Mouse (Mus musculus): ENCODE results near the gene Palld. TPM values are rescaled to one million over a fixed set of nuclear protein-coding genes. Genes with fewer than 3 reads are reported as not detected.

Palld gene
- polyA plus RNA-seq, 1 experiment from 2014 or later: 166 TPM

DNA sequence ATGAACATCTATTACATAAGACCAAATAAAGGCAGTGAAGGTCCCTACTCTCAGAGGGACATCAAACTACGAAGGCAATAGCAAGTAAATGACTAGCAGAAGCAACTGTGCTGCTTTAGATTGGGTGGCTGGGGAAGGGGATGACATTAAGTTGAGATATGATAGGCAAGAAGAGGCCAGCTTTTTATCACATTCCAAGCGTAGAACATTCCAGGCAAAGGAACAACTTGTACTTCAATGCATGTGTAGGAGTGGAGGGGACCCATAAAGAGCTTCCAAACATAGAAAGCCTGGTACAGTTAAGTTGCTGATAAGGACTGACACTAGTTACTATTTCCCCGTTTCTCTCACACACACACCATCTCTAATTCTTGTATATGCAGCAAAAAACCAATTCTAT lies 221.3 kb downstream of the Palld start:
- Histone ChIP-seq H3K36me3 (peaks cover 39% of the 10 kb centered on the region), H3K4me2 (peak overlapping the region; percentile 33), H3K9me3 (no peaks in the 10 kb centered on the region), H3K4me3 (no peak overlapping the region), H3K27me3 (replicated peaks) (no peaks in the 10 kb centered on the region), H3K9ac (no peak overlapping the region), H3K4me1 (peaks cover 74% of the 10 kb centered on the region), H3K27ac (replicated peaks) (peak overlapping the region; percentile 79)
- peak; percentile 54; the same call in 1 of the 2 replicates for ATAC-seq (ENCODE audit: extremely low read depth, insufficient number of reproducible peaks, low FRiP score, low TSS enrichment)
- WGBS: 23% methylated on average over 3 of the region's 3 CpGs

DNA sequence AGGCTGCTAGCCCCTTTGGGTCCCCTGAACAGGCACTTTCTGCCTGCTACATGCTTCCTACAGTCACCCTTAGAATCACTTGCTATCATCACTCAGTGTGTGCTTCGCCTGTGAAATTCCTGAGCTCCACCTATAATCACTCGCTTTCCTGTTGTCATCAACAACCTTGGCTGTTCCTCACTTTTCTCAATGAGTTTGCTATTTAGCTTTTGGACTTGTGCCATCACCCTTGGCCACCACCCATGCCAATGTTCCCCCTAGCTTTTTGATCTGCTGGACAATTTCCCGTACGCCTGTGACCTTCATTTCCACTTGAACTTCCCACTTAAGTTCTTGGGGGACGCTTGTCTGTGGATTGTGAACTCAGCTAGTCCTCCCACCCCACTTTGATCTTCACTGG lies 225.3 kb downstream of the Palld start:
- H3K36me3 ChIP-seq: peaks cover 25% of the 10 kb centered on the region
- H3K4me1 ChIP-seq: peaks cover 76% of the 10 kb centered on the region
- H3K9ac ChIP-seq: no peak overlapping the region
- ATAC-seq (ENCODE audit: extremely low read depth, insufficient number of reproducible peaks, low FRiP score, low TSS enrichment): no peak
- peak overlapping the region; percentile 79 for H3K27ac ChIP-seq (replicated peaks)
- H3K9me3 ChIP-seq: no peaks in the 10 kb centered on the region
- H3K4me2 ChIP-seq: peak overlapping the region; percentile 11; the same call in 1 of the 2 replicates
- 42% methylated on average over 5 of the region's 5 CpGs for WGBS
- no peaks in the 10 kb centered on the region for H3K27me3 ChIP-seq (replicated peaks)
- no peak overlapping the region for H3K4me3 ChIP-seq

DNA sequence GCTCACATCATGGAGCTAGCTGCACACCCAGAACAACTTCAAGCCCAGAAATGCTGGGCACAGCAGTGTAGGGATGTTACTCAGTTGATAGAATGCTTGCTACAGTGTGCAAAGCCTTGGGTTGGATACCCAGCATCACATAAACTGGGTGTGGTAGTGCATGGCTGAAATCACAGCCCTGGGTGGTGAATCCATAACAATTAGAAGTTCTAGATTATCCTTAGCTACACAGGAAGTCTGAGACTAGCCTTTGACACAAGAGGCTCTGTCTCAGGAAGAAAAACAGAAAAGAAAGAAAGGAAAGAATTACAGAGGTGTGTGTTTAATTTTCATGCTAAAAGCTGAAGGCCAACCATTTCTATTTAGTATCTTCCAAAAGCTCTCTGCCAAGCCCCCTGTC lies 231.3 kb downstream of the Palld start:
- Histone ChIP-seq H3K4me1 (peaks cover 65% of the 10 kb centered on the region), H3K4me3 (no peak overlapping the region), H3K27ac (replicated peaks) (peak overlapping the region; percentile 70), H3K9ac (no peak overlapping the region), H3K4me2 (no peak overlapping the region), H3K36me3 (peaks cover 33% of the 10 kb centered on the region), H3K9me3 (no peaks in the 10 kb centered on the region), H3K27me3 (replicated peaks) (no peaks in the 10 kb centered on the region)
- no peak for ATAC-seq (ENCODE audit: extremely low read depth, insufficient number of reproducible peaks, low FRiP score, low TSS enrichment)

DNA sequence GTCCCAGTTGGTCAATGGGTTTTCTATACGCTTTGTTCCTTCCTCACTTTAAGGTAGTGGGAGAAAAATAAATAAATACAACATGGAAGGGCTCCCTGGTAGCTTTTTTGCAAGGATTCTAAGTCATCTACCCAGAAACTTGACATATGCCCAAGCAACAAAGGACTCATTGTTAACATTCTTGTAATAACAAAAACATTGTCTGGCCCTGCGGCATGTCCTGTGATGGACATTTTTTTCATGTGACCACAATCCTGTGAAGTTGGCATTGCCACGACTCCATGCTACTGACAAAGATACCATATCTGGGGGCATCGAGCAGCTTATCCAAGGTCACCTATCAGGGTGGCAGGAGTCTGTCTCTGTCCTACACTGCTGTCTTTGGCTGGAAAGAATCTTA lies 232.1 kb downstream of the Palld start:
- peaks cover 26% of the 10 kb centered on the region for H3K36me3 ChIP-seq
- H3K27ac ChIP-seq (replicated peaks): peak overlapping the region; percentile 70
- ATAC-seq (ENCODE audit: extremely low read depth, insufficient number of reproducible peaks, low FRiP score, low TSS enrichment): no peak
- no peaks in the 10 kb centered on the region for H3K27me3 ChIP-seq (replicated peaks)
- no peaks in the 10 kb centered on the region for H3K9me3 ChIP-seq
- 26% methylated on average over 4 of the region's 4 CpGs for WGBS
- H3K4me1 ChIP-seq: peaks cover 72% of the 10 kb centered on the region
- H3K9ac ChIP-seq: no peak overlapping the region
- no peak overlapping the region for H3K4me3 ChIP-seq
- no peak overlapping the region for H3K4me2 ChIP-seq

DNA sequence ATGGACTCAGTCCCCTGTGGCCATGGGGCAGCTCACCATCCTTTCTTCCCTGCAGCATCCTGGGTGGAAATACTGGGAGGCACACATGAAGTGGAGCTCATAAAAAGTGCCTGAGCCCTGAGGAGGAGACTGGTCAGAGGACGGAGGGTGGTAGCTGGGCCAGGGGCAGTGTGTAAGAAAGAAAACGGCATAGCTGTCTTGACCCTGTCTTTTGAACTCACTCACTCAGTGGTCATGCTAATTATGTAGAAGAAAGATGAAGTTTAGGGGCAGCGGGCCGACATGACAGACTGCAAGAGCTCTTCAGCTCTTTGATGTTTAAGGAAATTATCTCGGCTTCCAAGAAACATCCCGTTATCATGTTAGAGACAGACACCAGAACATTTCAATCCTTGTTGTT lies 235.6 kb downstream of the Palld start:
- WGBS: 47% methylated on average over 6 of the region's 6 CpGs
- Histone ChIP-seq H3K4me2 (no peak overlapping the region), H3K4me3 (no peak overlapping the region), H3K9me3 (no peaks in the 10 kb centered on the region), H3K27me3 (replicated peaks) (no peaks in the 10 kb centered on the region), H3K36me3 (peaks cover 37% of the 10 kb centered on the region), H3K9ac (no peak overlapping the region), H3K4me1 (peaks cover 56% of the 10 kb centered on the region), H3K27ac (replicated peaks) (no peak overlapping the region)
- no peak for ATAC-seq (ENCODE audit: extremely low read depth, insufficient number of reproducible peaks, low FRiP score, low TSS enrichment)

DNA sequence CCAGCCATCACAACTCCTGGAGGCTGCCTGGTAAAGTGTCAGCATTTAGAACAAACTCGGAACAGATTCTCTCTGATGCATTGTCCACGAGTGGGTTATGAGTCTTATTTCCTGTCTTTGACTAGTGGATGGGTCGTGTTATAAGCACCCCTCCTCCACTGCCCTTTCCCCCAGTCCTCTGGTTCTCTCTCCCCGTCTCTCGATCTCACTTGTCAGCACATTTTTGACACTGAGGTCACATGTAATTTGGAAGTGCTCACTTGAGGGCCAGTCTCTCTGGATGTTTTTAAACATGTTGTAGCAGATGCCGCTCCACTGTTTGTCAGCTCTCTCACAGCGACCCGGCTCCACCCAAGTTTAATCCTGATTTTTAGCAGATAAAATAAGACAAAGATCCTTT lies 237.5 kb downstream of the Palld start:
- Histone ChIP-seq H3K9ac (no peak overlapping the region), H3K27me3 (replicated peaks) (no peaks in the 10 kb centered on the region), H3K4me2 (peak overlapping the region; percentile 27; the same call in 1 of the 2 replicates), H3K36me3 (peaks cover 52% of the 10 kb centered on the region), H3K4me1 (peaks cover 37% of the 10 kb centered on the region), H3K4me3 (no peak overlapping the region), H3K27ac (replicated peaks) (peak overlapping the region; percentile 51), H3K9me3 (no peaks in the 10 kb centered on the region)
- ATAC-seq (ENCODE audit: extremely low read depth, insufficient number of reproducible peaks, low FRiP score, low TSS enrichment): no peak
- WGBS: 12% methylated on average over 8 of the region's 8 CpGs

DNA sequence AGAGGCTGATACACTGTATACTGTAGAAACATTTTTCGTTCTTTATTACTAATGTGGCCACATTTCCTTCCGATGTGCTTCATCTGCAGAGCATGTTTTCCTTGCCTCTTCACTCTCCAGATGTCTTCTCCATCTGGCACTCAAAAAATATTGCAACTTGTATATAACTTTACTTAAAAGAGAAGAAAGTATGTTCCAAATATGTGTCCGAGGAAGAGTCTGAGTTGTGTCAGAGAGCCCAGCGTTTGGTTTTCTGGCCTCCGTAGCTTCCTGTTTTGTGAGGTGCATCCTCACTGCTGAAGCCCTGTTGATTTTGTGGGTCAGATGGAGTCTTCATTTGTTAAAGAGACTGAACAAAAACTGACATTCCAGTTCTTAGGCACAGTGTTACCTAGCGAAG lies 238.3 kb downstream of the Palld start:
- no peaks in the 10 kb centered on the region for H3K9me3 ChIP-seq
- no peak overlapping the region for H3K9ac ChIP-seq
- 86% methylated on average over 6 of the region's 6 CpGs for WGBS
- H3K4me2 ChIP-seq: no peak overlapping the region
- H3K27me3 ChIP-seq (replicated peaks): no peaks in the 10 kb centered on the region
- ATAC-seq (ENCODE audit: extremely low read depth, insufficient number of reproducible peaks, low FRiP score, low TSS enrichment): no peak
- peaks cover 52% of the 10 kb centered on the region for H3K36me3 ChIP-seq
- H3K27ac ChIP-seq (replicated peaks): peak overlapping the region; percentile 51; the same call in 1 of the 2 replicates
- peaks cover 36% of the 10 kb centered on the region for H3K4me1 ChIP-seq
- no peak overlapping the region for H3K4me3 ChIP-seq

DNA sequence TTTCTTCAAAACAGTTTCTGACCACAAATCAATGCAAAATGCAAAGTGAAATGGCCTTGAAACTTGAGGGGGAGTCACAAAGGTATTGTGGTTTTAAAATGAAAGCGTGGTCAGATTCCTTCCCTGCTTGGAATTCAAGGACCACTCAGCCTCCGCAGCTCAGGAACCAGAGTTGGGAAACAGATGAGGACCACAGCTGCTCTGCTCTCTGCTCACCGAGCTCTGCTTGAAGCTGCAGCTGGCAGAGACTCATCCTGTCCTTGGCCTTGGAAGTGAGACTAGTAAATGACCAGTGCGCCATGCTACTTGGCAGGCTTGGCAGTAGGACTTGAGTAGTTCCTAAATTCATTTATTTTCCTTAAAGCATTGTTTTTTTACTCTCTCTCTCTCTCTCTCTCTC lies 239.7 kb downstream of the Palld start:
- no peak overlapping the region for H3K27ac ChIP-seq (replicated peaks)
- H3K36me3 ChIP-seq: peaks cover 51% of the 10 kb centered on the region
- H3K4me1 ChIP-seq: peaks cover 36% of the 10 kb centered on the region
- no peaks in the 10 kb centered on the region for H3K9me3 ChIP-seq
- no peaks in the 10 kb centered on the region for H3K27me3 ChIP-seq (replicated peaks)
- H3K4me2 ChIP-seq: no peak overlapping the region
- H3K9ac ChIP-seq: no peak overlapping the region
- no peak for ATAC-seq (ENCODE audit: extremely low read depth, insufficient number of reproducible peaks, low FRiP score, low TSS enrichment)
- WGBS: 73% methylated on average over 4 of the region's 4 CpGs
- no peak overlapping the region for H3K4me3 ChIP-seq

DNA sequence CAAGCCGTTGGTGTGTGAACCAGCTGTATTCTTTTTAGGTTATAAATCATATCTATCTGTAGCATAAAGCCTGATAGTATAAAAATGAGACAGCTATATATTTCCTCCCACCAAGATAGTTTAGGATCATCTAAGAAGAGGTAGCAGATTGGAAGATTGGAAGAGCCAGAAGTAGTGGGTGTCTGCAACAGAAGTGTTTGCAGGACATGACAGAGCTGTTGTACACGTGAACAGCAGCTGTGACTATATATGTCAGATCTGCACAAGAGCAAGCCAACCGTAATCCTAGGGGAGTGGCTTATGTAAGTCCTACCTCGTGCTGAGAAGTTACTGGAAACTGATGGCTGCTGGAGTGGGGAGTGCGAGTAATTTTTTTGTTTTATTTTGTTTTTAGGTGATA lies 240.9 kb downstream of the Palld start:
- ATAC-seq (ENCODE audit: extremely low read depth, insufficient number of reproducible peaks, low FRiP score, low TSS enrichment): no peak
- Histone ChIP-seq H3K9ac (no peak overlapping the region), H3K4me3 (no peak overlapping the region), H3K27me3 (replicated peaks) (no peaks in the 10 kb centered on the region), H3K27ac (replicated peaks) (no peak overlapping the region), H3K4me1 (peaks cover 25% of the 10 kb centered on the region), H3K9me3 (no peaks in the 10 kb centered on the region), H3K4me2 (no peak overlapping the region), H3K36me3 (peaks cover 41% of the 10 kb centered on the region)
- whole genome bisulfite sequencing: 70% methylated on average over 5 of the region's 5 CpGs

DNA sequence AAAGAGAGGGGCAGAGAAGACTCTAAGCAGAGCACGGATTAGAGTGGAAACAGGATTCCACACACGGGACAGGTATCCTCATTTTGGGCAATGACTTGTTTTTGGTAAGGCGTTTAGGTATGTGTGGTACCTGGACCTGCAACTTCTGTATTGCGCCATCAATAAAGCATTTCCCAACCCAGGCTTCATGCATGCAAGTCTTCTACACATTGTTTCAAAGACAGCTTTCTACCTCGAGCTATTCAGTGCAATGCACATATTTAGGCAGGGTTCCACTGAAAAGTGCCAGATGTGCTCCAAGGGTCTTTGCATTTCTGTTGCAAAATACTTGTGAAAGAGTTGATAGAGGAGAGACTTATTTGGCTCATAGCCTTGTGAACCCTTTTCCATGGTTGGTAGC lies 241.5 kb downstream of the Palld start:
- H3K27me3 ChIP-seq (replicated peaks): no peaks in the 10 kb centered on the region
- no peak for ATAC-seq (ENCODE audit: extremely low read depth, insufficient number of reproducible peaks, low FRiP score, low TSS enrichment)
- H3K9ac ChIP-seq: no peak overlapping the region
- H3K27ac ChIP-seq (replicated peaks): no peak overlapping the region
- no peaks in the 10 kb centered on the region for H3K9me3 ChIP-seq
- H3K4me2 ChIP-seq: no peak overlapping the region
- no peak overlapping the region for H3K4me3 ChIP-seq
- 81% methylated on average over 5 of the region's 5 CpGs for WGBS
- peaks cover 20% of the 10 kb centered on the region for H3K4me1 ChIP-seq
- H3K36me3 ChIP-seq: peaks cover 38% of the 10 kb centered on the region

DNA sequence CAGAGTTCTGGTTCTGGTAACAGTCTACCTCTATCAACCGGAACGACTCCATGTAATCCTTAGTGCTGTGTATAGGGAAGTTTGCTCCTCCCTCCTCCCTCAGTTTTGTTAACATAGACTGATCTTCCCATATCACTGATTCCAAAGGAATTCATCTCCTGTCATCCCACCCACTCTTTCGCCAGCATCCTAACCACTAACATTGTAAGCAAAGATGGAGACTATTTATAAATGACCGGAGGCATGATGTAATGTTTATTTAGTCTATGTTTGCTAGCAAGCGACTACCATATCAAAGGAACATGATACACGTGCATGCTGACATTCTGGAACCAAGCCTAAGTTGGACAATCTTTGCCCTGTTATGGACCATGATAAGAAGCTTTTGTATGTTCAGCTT lies 250.5 kb downstream of the Palld start:
- no peak for ATAC-seq (ENCODE audit: extremely low read depth, insufficient number of reproducible peaks, low FRiP score, low TSS enrichment)

DNA sequence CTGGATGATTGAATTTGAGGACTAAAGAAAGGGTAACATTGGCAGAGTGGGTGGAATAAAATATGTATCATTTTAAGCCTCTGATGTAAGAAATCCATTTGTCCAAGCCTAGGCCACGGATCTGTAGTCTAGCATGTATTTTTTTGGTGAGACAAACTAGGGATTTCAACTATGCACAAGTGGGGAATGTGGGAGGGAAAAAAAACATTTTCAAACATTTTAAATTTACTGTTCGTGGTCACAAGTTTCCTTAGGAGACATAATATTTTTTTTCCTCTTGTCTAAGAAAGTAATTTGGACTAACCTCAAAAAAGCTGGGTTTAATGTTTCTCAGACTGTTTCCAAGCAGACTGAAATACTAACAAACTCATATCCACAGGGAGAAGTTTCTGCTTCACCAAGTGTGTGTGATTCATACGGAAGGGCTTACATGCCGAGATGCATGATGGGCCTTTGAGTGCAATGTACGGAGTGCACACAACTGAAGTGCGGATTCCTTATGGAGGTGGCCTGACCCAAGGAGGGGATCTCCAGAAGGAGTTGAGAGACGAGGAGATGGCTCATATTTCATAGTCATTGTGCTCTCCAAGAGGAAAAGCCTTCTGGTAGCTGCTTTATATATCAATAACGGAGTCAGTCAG lies 256.2 kb downstream of the Palld start:
- no peak overlapping the region for H3K4me2 ChIP-seq
- peaks cover 60% of the 10 kb centered on the region for H3K4me1 ChIP-seq
- H3K9ac ChIP-seq: no peak overlapping the region
- whole genome bisulfite sequencing: 74% methylated on average over 8 of the region's 8 CpGs
- no peak overlapping the region for H3K27ac ChIP-seq (replicated peaks)
- H3K4me3 ChIP-seq: no peak overlapping the region
- H3K36me3 ChIP-seq: peaks cover 19% of the 10 kb centered on the region
- ATAC-seq (ENCODE audit: extremely low read depth, insufficient number of reproducible peaks, low FRiP score, low TSS enrichment): no peak
- H3K9me3 ChIP-seq: no peaks in the 10 kb centered on the region
- H3K27me3 ChIP-seq (replicated peaks): no peaks in the 10 kb centered on the region

More for the DNA sequence above, 250.5 kb downstream of the Palld start:
- no peaks in the 10 kb centered on the region for H3K9me3 ChIP-seq
- 40% methylated on average over 6 of the region's 6 CpGs for WGBS
- H3K27me3 ChIP-seq (replicated peaks): no peaks in the 10 kb centered on the region
- H3K27ac ChIP-seq (replicated peaks): no peak overlapping the region
- H3K9ac ChIP-seq: no peak overlapping the region
- H3K36me3 ChIP-seq: no peaks in the 10 kb centered on the region
- no peak overlapping the region for H3K4me2 ChIP-seq
- peaks cover 47% of the 10 kb centered on the region for H3K4me1 ChIP-seq
- H3K4me3 ChIP-seq: no peak overlapping the region

Measured in heart, embryonic 13.5 days (tissue).